11 mouse cellular contexts compared by ENCODE assay signal in genomic region chr6:121039286-121039685, GRCm38 (mm10).
A peak's percentile ranks its signal among the peaks of the same experiment; 100 is the strongest.
DNase-seq lines count a peak whose midpoint lies in the region.
"Had no signal": no experiment of that assay in that cellular context is flagged by ENCODE, and none has a peak within 500 bp of the region (broad histone marks: within the 10 kb centered on the region; RNA-seq: fewer than 3 reads in every experiment).

No protein-coding gene starts in this region.

- peak; percentile 43 for DNase-seq in gastrocnemius, adult 18-20 months (ENCODE audit: low spot score)
- no peak for DNase-seq in gastrocnemius, postnatal 25 days
- DNase-seq in cerebellum, adult 9-11 months, result peak; percentile 72
- peak; percentile 69 to 75 for DNase-seq in layer of hippocampus, adult 8-10 months (ENCODE audit: low spot score in 2 of 2)
- DNase-seq in right cerebral cortex, postnatal 14 days, result peak; percentile 55
- DNase-seq in adrenal gland, adult 8-10 months, result no peak
- no peak for DNase-seq in adrenal gland, postnatal 4 days (ENCODE audit: low spot score in 2 of 2)
- DNase-seq in lung, postnatal 14 days, result no peak
- DNase-seq: gastrocnemius, postnatal 10 days; kidney, postnatal 25 days; lung, adult 18-20 months had no signal

Comparison
In these comparisons a context has a peak if more than half of its experiments do, and no peak if none do; other contexts are left out.
1. DNase-seq: peak in gastrocnemius, adult 18-20 months (single experiment), cerebellum, adult 9-11 months (single experiment), layer of hippocampus, adult 8-10 months (2 of 2) and right cerebral cortex, postnatal 14 days (single experiment); none in gastrocnemius, postnatal 25 days (single experiment), adrenal gland, adult 8-10 months (single experiment), adrenal gland, postnatal 4 days (0 of 2) and lung, postnatal 14 days (single experiment).